Mouse (Mus musculus) liver, adult 2 months (tissue): ENCODE measurements around the gene Dmpk.

ENCODE experiments used
- CTCF ChIP-seq: fragments of 200-500 bp; IDR thresholded peaks from 2 replicates; pipeline ENCODE4 v1.5.1; 2011; ENCODE audit warnings: low read depth, low read length, control low read depth
- POLR2A ChIP-seq: fragments of 200-500 bp; IDR thresholded peaks from 2 replicates; pipeline ENCODE4 v1.6.1; 2011; ENCODE audit warnings: low read length, control low read depth; ENCODE audit not compliant: insufficient read depth; ENCODE audit errors: extremely low read depth

- TF ChIP-seq CTCF (peak; percentile 60), POLR2A (no peak)
Observed at GRCm38 (mm10) chr7:19137380-19137779, 53.7 kb downstream of the Dmpk start.
